Mouse (Mus musculus): ENCODE measurements at regions not wholly inside any gene's neighbourhood (a gene's known extent, or its start where the extent isn't known, plus 50 kb on each side); places are given as distances from the start of the nearest gene placed in this dataset.

DNA sequence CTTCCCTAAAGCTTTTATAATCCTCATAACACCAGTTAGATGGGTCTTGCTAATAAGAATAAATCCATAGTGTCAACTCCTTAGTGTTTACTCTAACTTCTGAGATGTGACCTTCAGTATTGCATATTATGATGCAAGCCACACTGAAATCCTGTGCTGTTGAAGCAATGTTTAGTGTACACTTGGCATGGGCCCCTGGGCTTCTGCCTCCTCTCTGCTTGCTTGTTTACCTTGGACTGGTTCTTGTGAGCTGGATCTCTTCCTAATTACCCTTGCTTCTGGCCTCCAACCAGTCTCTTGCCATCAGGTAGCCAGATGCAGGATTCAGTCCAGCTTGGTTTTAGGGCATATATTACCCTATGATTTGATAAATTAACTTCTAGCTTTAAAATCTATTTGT lies 57.0 kb downstream of the Rgs2 start:
- Histone ChIP-seq H3K4me3 (ENCODE audit: low read length) (no peak overlapping the region), H3K27me3 (ENCODE audit: insufficient read depth, low read length) (no peaks in the 10 kb centered on the region), H3K4me2 (replicated peaks; ENCODE audit: low read depth, low read length) (no peak overlapping the region), H3K9me3 (ENCODE audit: low read length) (no peaks in the 10 kb centered on the region), H3K9ac (replicated peaks; ENCODE audit: low read length) (no peak overlapping the region), H3K27ac (ENCODE audit: low read length) (no peak overlapping the region), H3K4me1 (ENCODE audit: insufficient read depth, low read length) (no peaks in the 10 kb centered on the region), H3K36me3 (ENCODE audit: insufficient read depth, low read length) (no peaks in the 10 kb centered on the region)
- no peak for ATAC-seq (ENCODE audit: low FRiP score, low TSS enrichment)

DNA sequence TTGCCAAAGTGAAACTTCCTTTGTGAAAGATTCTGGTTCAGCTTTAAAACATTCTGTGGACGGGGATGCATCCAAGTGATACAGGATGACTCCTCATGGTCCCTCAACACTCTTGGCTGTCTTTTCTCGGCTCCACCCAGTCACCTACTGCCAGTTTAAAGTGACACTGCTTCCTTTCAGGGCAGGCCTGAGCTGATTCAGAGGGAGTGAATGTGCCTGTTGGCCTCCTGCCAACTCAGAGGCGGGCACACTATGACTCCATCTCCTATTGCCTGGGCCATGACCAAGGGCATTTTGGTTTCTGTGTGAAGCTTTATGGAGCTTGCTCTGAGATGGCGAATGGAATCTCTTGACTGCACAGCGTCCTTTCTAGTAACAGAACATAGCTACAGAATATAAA lies 62.5 kb downstream of the Rgs2 start:
- Histone ChIP-seq H3K9me3 (ENCODE audit: low read length) (no peaks in the 10 kb centered on the region), H3K36me3 (ENCODE audit: insufficient read depth, low read length) (no peaks in the 10 kb centered on the region), H3K4me3 (ENCODE audit: low read length) (no peak overlapping the region), H3K4me1 (ENCODE audit: insufficient read depth, low read length) (no peaks in the 10 kb centered on the region), H3K27ac (ENCODE audit: low read length) (no peak overlapping the region), H3K27me3 (ENCODE audit: insufficient read depth, low read length) (no peaks in the 10 kb centered on the region), H3K9ac (replicated peaks; ENCODE audit: low read length) (no peak overlapping the region), H3K4me2 (replicated peaks; ENCODE audit: low read depth, low read length) (no peak overlapping the region)
- ATAC-seq (ENCODE audit: low FRiP score, low TSS enrichment) = peak; percentile 84; the same call in 1 of the 2 replicates
- 56% methylated on average over 5 of the region's 5 CpGs for WGBS

DNA sequence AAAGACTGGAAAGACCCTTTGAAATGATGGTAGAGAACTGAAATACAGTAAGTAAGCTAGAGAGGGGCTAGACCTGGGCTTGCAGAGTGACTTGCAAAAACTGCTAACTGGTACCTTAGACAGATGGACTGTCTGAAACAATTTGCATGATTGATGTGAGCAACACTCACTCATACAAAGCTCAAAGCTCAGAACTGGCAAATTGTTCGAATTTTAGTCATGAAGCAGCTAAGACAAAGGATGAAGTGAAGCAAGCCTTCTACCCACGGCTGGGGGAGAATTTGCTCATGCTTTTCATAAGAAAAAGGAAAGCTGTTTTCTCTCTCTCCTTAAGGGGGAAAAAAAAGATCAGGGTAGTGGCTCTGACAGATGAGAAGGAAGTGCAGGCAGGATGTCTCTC lies 64.5 kb downstream of the Rgs2 start:
- no peak overlapping the region for H3K4me2 ChIP-seq (replicated peaks; ENCODE audit: low read depth, low read length)
- H3K9me3 ChIP-seq (ENCODE audit: low read length) = no peaks in the 10 kb centered on the region
- H3K27me3 ChIP-seq (ENCODE audit: insufficient read depth, low read length) = no peaks in the 10 kb centered on the region
- 61% methylated on average over 2 of the region's 2 CpGs for WGBS
- no peaks in the 10 kb centered on the region for H3K4me1 ChIP-seq (ENCODE audit: insufficient read depth, low read length)
- H3K9ac ChIP-seq (replicated peaks; ENCODE audit: low read length) = no peak overlapping the region
- no peaks in the 10 kb centered on the region for H3K36me3 ChIP-seq (ENCODE audit: insufficient read depth, low read length)
- ATAC-seq (ENCODE audit: low FRiP score, low TSS enrichment) = no peak
- H3K27ac ChIP-seq (ENCODE audit: low read length) = no peak overlapping the region
- H3K4me3 ChIP-seq (ENCODE audit: low read length) = no peak overlapping the region

GRCm38 (mm10) chr1:143938569-143938968 lies 65.4 kb downstream of the Rgs2 start:
- H3K9ac ChIP-seq (replicated peaks; ENCODE audit: low read length) = no peak overlapping the region
- 62% methylated on average over 3 of the region's 3 CpGs for WGBS

DNA sequence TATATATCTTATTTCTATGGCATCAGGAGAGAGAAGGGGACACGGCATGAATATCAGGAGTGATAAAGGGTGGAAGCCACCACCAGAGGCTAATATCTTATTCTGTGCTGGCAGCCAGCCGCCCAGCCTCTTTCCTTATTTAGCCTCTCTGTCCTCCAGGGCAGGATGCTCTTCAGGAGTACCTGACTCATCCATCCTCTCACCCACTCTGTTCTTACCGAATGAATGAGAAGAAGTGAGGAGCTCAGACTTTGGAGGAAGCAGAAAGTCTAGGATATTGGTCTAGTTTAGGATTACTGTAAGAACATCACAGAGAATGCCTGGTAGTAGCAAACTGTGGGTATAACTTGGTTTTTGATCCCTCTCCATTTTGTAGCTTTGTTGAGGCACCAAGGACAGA lies 73.2 kb downstream of the Rgs2 start:
- H3K4me1 ChIP-seq (ENCODE audit: insufficient read depth, low read length) = no peaks in the 10 kb centered on the region
- WGBS = 82% methylated on average over 3 of the region's 3 CpGs
- no peak overlapping the region for H3K27ac ChIP-seq (ENCODE audit: low read length)
- no peaks in the 10 kb centered on the region for H3K27me3 ChIP-seq (ENCODE audit: insufficient read depth, low read length)
- no peak overlapping the region for H3K4me3 ChIP-seq (ENCODE audit: low read length)
- H3K36me3 ChIP-seq (ENCODE audit: insufficient read depth, low read length) = no peaks in the 10 kb centered on the region
- H3K9me3 ChIP-seq (ENCODE audit: low read length) = no peaks in the 10 kb centered on the region
- no peak for ATAC-seq (ENCODE audit: low FRiP score, low TSS enrichment)
- H3K9ac ChIP-seq (replicated peaks; ENCODE audit: low read length) = no peak overlapping the region
- no peak overlapping the region for H3K4me2 ChIP-seq (replicated peaks; ENCODE audit: low read depth, low read length)

More at GRCm38 (mm10) chr1:143938569-143938968, 65.4 kb downstream of the Rgs2 start:
- Histone ChIP-seq H3K4me2 (replicated peaks; ENCODE audit: low read depth, low read length) (no peak overlapping the region), H3K4me3 (ENCODE audit: low read length) (no peak overlapping the region), H3K27ac (ENCODE audit: low read length) (no peak overlapping the region), H3K36me3 (ENCODE audit: insufficient read depth, low read length) (no peaks in the 10 kb centered on the region), H3K9me3 (ENCODE audit: low read length) (no peaks in the 10 kb centered on the region), H3K4me1 (ENCODE audit: insufficient read depth, low read length) (no peaks in the 10 kb centered on the region), H3K27me3 (ENCODE audit: insufficient read depth, low read length) (no peaks in the 10 kb centered on the region)
- no peak for ATAC-seq (ENCODE audit: low FRiP score, low TSS enrichment)

DNA sequence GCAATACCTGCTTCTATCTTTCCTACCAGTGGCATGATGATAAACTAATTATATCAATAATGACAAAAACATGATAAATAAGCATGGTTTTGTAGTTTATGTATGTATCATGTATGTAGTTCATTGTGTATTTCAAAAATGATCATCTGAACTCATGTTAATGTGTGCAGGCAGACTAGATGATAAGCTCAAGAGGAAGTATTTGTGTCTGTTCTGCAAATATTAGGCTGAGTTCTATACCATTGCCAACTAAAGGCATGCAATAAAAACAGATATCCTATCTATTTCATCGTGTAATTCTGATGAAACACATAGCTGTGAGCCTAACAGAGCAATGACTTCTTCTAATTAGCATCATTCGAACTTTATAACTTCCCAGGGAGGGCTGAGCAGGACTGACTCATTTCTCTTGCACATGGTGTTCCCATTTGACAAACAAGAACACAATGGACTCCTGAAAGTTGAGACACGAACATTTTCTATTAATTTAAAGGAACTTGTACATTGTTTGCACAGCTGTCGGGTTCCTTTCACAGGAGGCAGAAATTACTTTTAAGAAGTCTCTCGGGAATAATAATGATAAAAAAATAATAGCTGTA lies 74.3 kb downstream of the Rgs2 start:
- no peak overlapping the region for H3K9ac ChIP-seq (replicated peaks; ENCODE audit: low read length)
- no peaks in the 10 kb centered on the region for H3K36me3 ChIP-seq (ENCODE audit: insufficient read depth, low read length)
- H3K4me1 ChIP-seq (ENCODE audit: insufficient read depth, low read length) = no peaks in the 10 kb centered on the region
- H3K27ac ChIP-seq (ENCODE audit: low read length) = no peak overlapping the region
- no peak overlapping the region for H3K4me3 ChIP-seq (ENCODE audit: low read length)
- no peaks in the 10 kb centered on the region for H3K9me3 ChIP-seq (ENCODE audit: low read length)
- no peak overlapping the region for H3K4me2 ChIP-seq (replicated peaks; ENCODE audit: low read depth, low read length)
- ATAC-seq (ENCODE audit: low FRiP score, low TSS enrichment) = no peak
- H3K27me3 ChIP-seq (ENCODE audit: insufficient read depth, low read length) = no peaks in the 10 kb centered on the region
- 44% methylated on average over 5 of the region's 5 CpGs for WGBS

DNA sequence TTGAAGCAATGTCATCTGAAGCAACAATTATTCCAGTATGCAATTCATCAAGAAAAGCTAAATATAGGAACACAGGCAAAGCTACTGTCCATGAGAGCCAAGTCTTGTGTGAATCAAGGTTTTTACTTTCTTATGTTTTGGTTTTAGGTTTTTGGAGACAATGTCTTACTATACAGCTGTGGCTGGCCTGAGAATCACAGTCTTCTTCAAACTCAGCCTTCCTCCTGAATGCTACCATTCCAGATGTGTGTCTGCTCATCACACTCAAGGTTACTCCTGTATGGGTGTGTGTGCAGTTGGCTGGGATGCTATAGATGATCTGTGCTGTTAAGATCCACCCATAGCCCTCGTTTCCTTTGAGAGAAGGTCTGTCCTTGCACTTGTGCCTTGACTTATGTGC lies 81.5 kb downstream of the Rgs2 start:
- no peak overlapping the region for H3K4me3 ChIP-seq (ENCODE audit: low read length)
- no peaks in the 10 kb centered on the region for H3K9me3 ChIP-seq (ENCODE audit: low read length)
- no peaks in the 10 kb centered on the region for H3K36me3 ChIP-seq (ENCODE audit: insufficient read depth, low read length)
- no peaks in the 10 kb centered on the region; the same call in 1 of the 2 replicates for H3K4me1 ChIP-seq (ENCODE audit: insufficient read depth, low read length)
- no peaks in the 10 kb centered on the region for H3K27me3 ChIP-seq (ENCODE audit: insufficient read depth, low read length)
- no peak overlapping the region for H3K9ac ChIP-seq (replicated peaks; ENCODE audit: low read length)
- H3K27ac ChIP-seq (ENCODE audit: low read length) = no peak overlapping the region
- no peak for ATAC-seq (ENCODE audit: low FRiP score, low TSS enrichment)
- H3K4me2 ChIP-seq (replicated peaks; ENCODE audit: low read depth, low read length) = no peak overlapping the region
- 75% methylated on average over 1 of the region's 1 CpGs for WGBS

DNA sequence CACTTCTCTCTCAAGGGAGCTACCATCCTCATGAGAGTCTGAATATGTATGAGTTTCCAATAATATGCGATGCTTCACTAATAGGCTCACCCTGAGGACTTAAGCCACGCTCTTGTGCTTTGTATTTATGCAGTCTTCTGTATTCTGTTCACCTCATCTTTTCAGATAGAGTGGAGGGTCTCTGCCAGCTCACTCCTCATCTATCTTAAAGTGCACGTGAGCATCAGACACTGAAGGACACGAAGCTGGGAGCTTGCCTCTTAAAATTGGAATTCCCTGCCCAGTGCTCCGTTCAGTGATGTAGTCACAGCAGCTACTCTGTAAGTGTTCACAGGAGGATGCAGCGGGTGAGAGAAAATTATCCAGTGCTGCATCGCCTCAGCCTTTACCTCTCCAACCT lies 83.7 kb downstream of the Rgs2 start:
- no peaks in the 10 kb centered on the region for H3K27me3 ChIP-seq (ENCODE audit: insufficient read depth, low read length)
- no peak overlapping the region for H3K9ac ChIP-seq (replicated peaks; ENCODE audit: low read length)
- H3K27ac ChIP-seq (ENCODE audit: low read length) = no peak overlapping the region
- H3K4me1 ChIP-seq (ENCODE audit: insufficient read depth, low read length) = no peaks in the 10 kb centered on the region; the same call in 1 of the 2 replicates
- no peak for ATAC-seq (ENCODE audit: low FRiP score, low TSS enrichment)
- no peak overlapping the region for H3K4me2 ChIP-seq (replicated peaks; ENCODE audit: low read depth, low read length)
- no peaks in the 10 kb centered on the region for H3K9me3 ChIP-seq (ENCODE audit: low read length)
- no peaks in the 10 kb centered on the region for H3K36me3 ChIP-seq (ENCODE audit: insufficient read depth, low read length)
- 79% methylated on average over 7 of the region's 7 CpGs for WGBS
- H3K4me3 ChIP-seq (ENCODE audit: low read length) = no peak overlapping the region

GRCm38 (mm10) chr1:143918949-143919348 lies 85.0 kb downstream of the Rgs2 start:
- 64% methylated on average over 5 of the region's 5 CpGs for WGBS
- ATAC-seq (ENCODE audit: low FRiP score, low TSS enrichment) = no peak
- no peaks in the 10 kb centered on the region; the same call in 1 of the 2 replicates for H3K4me1 ChIP-seq (ENCODE audit: insufficient read depth, low read length)
- no peak overlapping the region for H3K4me3 ChIP-seq (ENCODE audit: low read length)
- no peaks in the 10 kb centered on the region for H3K36me3 ChIP-seq (ENCODE audit: insufficient read depth, low read length)
- peak overlapping the region; percentile 65; the same call in 1 of the 2 replicates for H3K27ac ChIP-seq (ENCODE audit: low read length)
- no peaks in the 10 kb centered on the region for H3K27me3 ChIP-seq (ENCODE audit: insufficient read depth, low read length)
- H3K9me3 ChIP-seq (ENCODE audit: low read length) = no peaks in the 10 kb centered on the region
- no peak overlapping the region for H3K9ac ChIP-seq (replicated peaks; ENCODE audit: low read length)
- no peak overlapping the region for H3K4me2 ChIP-seq (replicated peaks; ENCODE audit: low read depth, low read length)

DNA sequence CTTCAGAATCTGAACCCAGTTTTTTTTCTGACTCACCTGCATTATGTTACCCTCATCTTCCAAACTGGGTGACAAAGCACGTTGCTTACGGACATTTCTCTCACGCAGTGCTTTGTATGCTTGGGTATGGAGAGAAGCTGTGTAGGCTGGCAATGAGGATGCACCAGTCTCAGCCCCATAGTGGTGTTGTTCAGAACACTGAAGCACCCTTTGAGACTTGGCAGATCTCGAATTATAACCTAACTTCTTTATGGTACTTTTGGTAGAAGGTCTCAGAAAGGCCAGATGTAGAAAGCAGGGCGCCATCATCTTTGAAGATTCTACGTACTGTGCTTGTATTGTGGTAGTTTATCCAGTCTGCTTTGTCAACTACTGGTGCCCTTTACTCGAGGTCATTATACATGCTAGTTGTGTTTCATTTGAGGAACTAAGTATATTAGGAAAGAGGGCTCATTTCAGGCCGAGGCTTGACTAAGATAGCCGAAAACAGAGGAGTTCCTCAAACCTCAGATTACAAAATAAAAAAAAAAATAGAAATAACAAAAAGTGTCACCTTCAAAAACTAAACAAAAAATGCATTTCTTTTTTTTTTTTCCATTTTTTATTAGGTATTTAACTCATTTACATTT lies 85.7 kb downstream of the Rgs2 start:
- Histone ChIP-seq H3K9me3 (ENCODE audit: low read length) (no peaks in the 10 kb centered on the region), H3K4me1 (ENCODE audit: insufficient read depth, low read length) (no peaks in the 10 kb centered on the region; the same call in 1 of the 2 replicates), H3K27me3 (ENCODE audit: insufficient read depth, low read length) (no peaks in the 10 kb centered on the region), H3K27ac (ENCODE audit: low read length) (no peak overlapping the region), H3K36me3 (ENCODE audit: insufficient read depth, low read length) (no peaks in the 10 kb centered on the region), H3K4me2 (replicated peaks; ENCODE audit: low read depth, low read length) (no peak overlapping the region), H3K9ac (replicated peaks; ENCODE audit: low read length) (no peak overlapping the region), H3K4me3 (ENCODE audit: low read length) (no peak overlapping the region)
- no peak for ATAC-seq (ENCODE audit: low FRiP score, low TSS enrichment)
- WGBS = 92% methylated on average over 9 of the region's 9 CpGs
